Mouse (Mus musculus) E14TG2a.4 (cell line): ENCODE measurements around the gene Cers5.

Experiments
- CTCF ChIP-seq: conservative IDR thresholded peaks from 2 replicates; pipeline ENCODE4 v1.5.1; 2014; ENCODE audit warnings: low read length
- NANOG ChIP-seq: IDR thresholded peaks from 2 replicates; pipeline ENCODE4 v1.6.1; 2014; ENCODE audit warnings: borderline replicate concordance, low read length, mixed read lengths
- POU5F1 ChIP-seq: IDR thresholded peaks from 2 replicates; pipeline ENCODE4 v1.6.1; 2014; ENCODE audit warnings: low read length, borderline replicate concordance

GRCm38 (mm10) chr15:99819621-99820279 lies 47.1 kb upstream of the Cers5 start:
- TF ChIP-seq CTCF (no peak), NANOG (no peak), POU5F1 (no peak)
